Mouse (Mus musculus) kidney, embryonic 16.5 days (tissue): ENCODE results near the gene Arl5a. TPM values are rescaled to one million over a fixed set of nuclear protein-coding genes. Genes with fewer than 3 reads are reported as not detected.

Source experiments
- ATAC-seq: fragments of 200-750 bp; cut with Nextera tagmentation; 2 replicates; pipeline ENCODE4 v1.8.0; 2017; ENCODE audit warnings: moderate TSS enrichment; ENCODE audit not compliant: low FRiP score, low TSS enrichment
- H3K27ac ChIP-seq: fragments of 300-500 bp; sonication (generic); 2 replicates; pipeline ENCODE4 v1.5.1; 2014; ENCODE audit warnings: low read length
- H3K27me3 ChIP-seq: fragments of 300-500 bp; sonication (generic); 2 replicates; pipeline ENCODE4 v1.6.1; 2014; ENCODE audit warnings: low read length, control low read depth, mixed read lengths; ENCODE audit not compliant: insufficient read depth
- H3K36me3 ChIP-seq: fragments of 300-500 bp; sonication (generic); 2 replicates; pipeline ENCODE4 v1.6.1; 2014; ENCODE audit warnings: low read length, control low read depth, mixed read lengths; ENCODE audit not compliant: insufficient read depth
- H3K4me1 ChIP-seq: fragments of 300-500 bp; sonication (generic); 2 replicates; pipeline ENCODE4 v1.6.1; 2014; ENCODE audit warnings: low read length, control low read depth, mixed read lengths; ENCODE audit not compliant: insufficient read depth
- H3K4me2 ChIP-seq: fragments of 300-500 bp; sonication (generic); replicated peaks from 2 replicates; pipeline ENCODE4 v1.6.1; 2014; ENCODE audit warnings: low read depth, low read length
- H3K4me3 ChIP-seq: fragments of 300-500 bp; sonication (generic); 2 replicates; pipeline ENCODE4 v1.5.1; 2014; ENCODE audit warnings: mild to moderate bottlenecking, low read length
- H3K9ac ChIP-seq: fragments of 300-500 bp; sonication (generic); replicated peaks from 2 replicates; pipeline ENCODE4 v1.6.1; 2014; ENCODE audit warnings: low read length
- H3K9me3 ChIP-seq: fragments of 300-500 bp; sonication (generic); 2 replicates; pipeline ENCODE4 v1.6.1; 2016; ENCODE audit warnings: low read length, control low read depth
- WGBS: fragments of 180-500 bp; shearing (Covaris S2); extraction: QIAGEN DNeasy Blood & Tissue Kit; methylation state at CpG from one replicate; pipeline ENCODE4 v1.1.7; 2014; 5-methylcytosine and 5-hydroxymethylcytosine counted together
- polyA plus RNA-seq: library from polyadenylated mRNA; unstranded; fragments of >200 nt; fragmentation: Nextera tagmentation; extraction: Ambion mirVana; gene quantifications from 2 replicates; pipeline ENCODE4 v1.2.1, GENCODE M21; 2015

Gene Arl5a
- polyA plus RNA-seq, 1 experiment from 2014 or later = 45.3 TPM

GRCm38 (mm10) chr2:52442125-52442524, 17.4 kb upstream of the Arl5a start:
- Histone ChIP-seq H3K27ac (no peak overlapping the region), H3K36me3 (no peaks in the 10 kb centered on the region), H3K4me1 (peaks cover 3% of the 10 kb centered on the region; the same call in 1 of the 2 replicates), H3K4me2 (no peak overlapping the region), H3K9ac (no peak overlapping the region), H3K27me3 (no peaks in the 10 kb centered on the region), H3K9me3 (no peaks in the 10 kb centered on the region), H3K4me3 (no peak overlapping the region)
- ATAC-seq = peak; percentile 51; the same call in 1 of the 2 replicates
- 44% methylated on average over 5 of the region's 5 CpGs for WGBS

- H3K27ac ChIP-seq = no peak overlapping the region
- ATAC-seq = no peak
- no peaks in the 10 kb centered on the region for H3K36me3 ChIP-seq
- no peak overlapping the region for H3K4me2 ChIP-seq
- 83% methylated on average over 4 of the region's 4 CpGs for WGBS
- no peaks in the 10 kb centered on the region for H3K9me3 ChIP-seq
- H3K9ac ChIP-seq = no peak overlapping the region
- H3K4me1 ChIP-seq = peaks cover 3% of the 10 kb centered on the region; the same call in 1 of the 2 replicates
- H3K4me3 ChIP-seq = no peak overlapping the region
- H3K27me3 ChIP-seq = no peaks in the 10 kb centered on the region
Measured at GRCm38 (mm10) chr2:52440420-52441015, 15.8 kb upstream of the Arl5a start.

GRCm38 (mm10) chr2:52438437-52438836, 13.7 kb upstream of the Arl5a start:
- Histone ChIP-seq H3K36me3 (no peaks in the 10 kb centered on the region), H3K4me1 (peaks cover 3% of the 10 kb centered on the region; the same call in 1 of the 2 replicates), H3K9ac (no peak overlapping the region), H3K9me3 (no peaks in the 10 kb centered on the region), H3K27ac (no peak overlapping the region), H3K27me3 (no peaks in the 10 kb centered on the region), H3K4me2 (no peak overlapping the region), H3K4me3 (no peak overlapping the region)
- WGBS = 76% methylated on average over 4 of the region's 4 CpGs
- ATAC-seq = no peak

- H3K4me1 ChIP-seq = peaks cover 3% of the 10 kb centered on the region; the same call in 1 of the 2 replicates
- no peak overlapping the region for H3K9ac ChIP-seq
- H3K9me3 ChIP-seq = no peaks in the 10 kb centered on the region
- H3K4me3 ChIP-seq = no peak overlapping the region
- no peak overlapping the region for H3K27ac ChIP-seq
- no peak for ATAC-seq
- 65% methylated on average over 6 of the region's 6 CpGs for WGBS
- no peaks in the 10 kb centered on the region for H3K27me3 ChIP-seq
- no peak overlapping the region for H3K4me2 ChIP-seq
- no peaks in the 10 kb centered on the region for H3K36me3 ChIP-seq
Measured at GRCm38 (mm10) chr2:52438013-52438412, 13.3 kb upstream of the Arl5a start.

GRCm38 (mm10) chr2:52435919-52436632, 11.4 kb upstream of the Arl5a start:
- Histone ChIP-seq H3K27me3 (no peaks in the 10 kb centered on the region), H3K9ac (no peak overlapping the region), H3K4me1 (no peaks in the 10 kb centered on the region), H3K4me3 (no peak overlapping the region), H3K9me3 (no peaks in the 10 kb centered on the region), H3K4me2 (no peak overlapping the region), H3K27ac (no peak overlapping the region), H3K36me3 (no peaks in the 10 kb centered on the region)
- ATAC-seq = no peak
- WGBS = 70% methylated on average over 14 of the region's 14 CpGs

- H3K36me3 ChIP-seq = no peaks in the 10 kb centered on the region
- no peaks in the 10 kb centered on the region for H3K4me1 ChIP-seq
- H3K4me3 ChIP-seq = no peak overlapping the region
- H3K27me3 ChIP-seq = no peaks in the 10 kb centered on the region
- no peak overlapping the region for H3K9ac ChIP-seq
- no peak overlapping the region for H3K4me2 ChIP-seq
- ATAC-seq = no peak
- WGBS = 57% methylated on average over 7 of the region's 7 CpGs
- no peak overlapping the region for H3K27ac ChIP-seq
- H3K9me3 ChIP-seq = no peaks in the 10 kb centered on the region
Measured at GRCm38 (mm10) chr2:52433365-52433764, 8.7 kb upstream of the Arl5a start.

- H3K4me2 ChIP-seq = no peak overlapping the region
- no peak overlapping the region for H3K9ac ChIP-seq
- 80% methylated on average over 3 of the region's 3 CpGs for WGBS
- H3K36me3 ChIP-seq = no peaks in the 10 kb centered on the region
- H3K27ac ChIP-seq = no peak overlapping the region
- no peak for ATAC-seq
- H3K4me1 ChIP-seq = peaks cover 20% of the 10 kb centered on the region
- no peaks in the 10 kb centered on the region for H3K27me3 ChIP-seq
- H3K4me3 ChIP-seq = no peak overlapping the region
- H3K9me3 ChIP-seq = no peaks in the 10 kb centered on the region
Measured at GRCm38 (mm10) chr2:52427383-52427782, 2.7 kb upstream of the Arl5a start.

- no peaks in the 10 kb centered on the region for H3K9me3 ChIP-seq
- H3K4me3 ChIP-seq = no peak overlapping the region
- no peak overlapping the region for H3K27ac ChIP-seq
- H3K4me2 ChIP-seq = peak overlapping the region; percentile 76; the same call in 1 of the 2 replicates
- WGBS = 89% methylated on average over 3 of the region's 3 CpGs
- no peaks in the 10 kb centered on the region for H3K36me3 ChIP-seq
- H3K27me3 ChIP-seq = no peaks in the 10 kb centered on the region
- no peak for ATAC-seq
- H3K9ac ChIP-seq = no peak overlapping the region
- H3K4me1 ChIP-seq = peaks cover 34% of the 10 kb centered on the region
Measured at GRCm38 (mm10) chr2:52426041-52426440, 1.3 kb upstream of the Arl5a start.

- peaks cover 37% of the 10 kb centered on the region for H3K4me1 ChIP-seq
Measured at GRCm38 (mm10) chr2:52425523-52425795, 758 bp upstream of the Arl5a start.

GRCm38 (mm10) chr2:52424248-52424728, 413 bp downstream of the Arl5a start:
- ATAC-seq = peak; percentile 87
- peak overlapping the region; percentile 86 for H3K27ac ChIP-seq
- WGBS = under 1% methylated on average over 41 of the region's 42 CpGs
- H3K9me3 ChIP-seq = no peaks in the 10 kb centered on the region
- peak overlapping the region; percentile 97 for H3K9ac ChIP-seq
- no peaks in the 10 kb centered on the region for H3K27me3 ChIP-seq
- H3K4me3 ChIP-seq = peak overlapping the region; percentile 97
- no peaks in the 10 kb centered on the region for H3K36me3 ChIP-seq
- peak overlapping the region; percentile 76 for H3K4me2 ChIP-seq
- peaks cover 38% of the 10 kb centered on the region for H3K4me1 ChIP-seq

More at GRCm38 (mm10) chr2:52425523-52425795, 758 bp upstream of the Arl5a start:
- no peak for ATAC-seq
- Histone ChIP-seq H3K4me2 (peak overlapping the region; percentile 76), H3K4me3 (peak overlapping the region; percentile 97), H3K36me3 (no peaks in the 10 kb centered on the region), H3K9ac (peak overlapping the region; percentile 97), H3K27me3 (no peaks in the 10 kb centered on the region), H3K9me3 (no peaks in the 10 kb centered on the region), H3K27ac (peak overlapping the region; percentile 52)
- 11% methylated on average over 10 of the region's 10 CpGs for WGBS
